Mouse (Mus musculus): ENCODE measurements around the gene Dip2c. TPM values are rescaled to one million over a fixed set of nuclear protein-coding genes. Genes with fewer than 3 reads are reported as not detected.

The Dip2c gene
- polyA plus RNA-seq, 1 experiment from 2014 or later: 2.6 TPM

DNA sequence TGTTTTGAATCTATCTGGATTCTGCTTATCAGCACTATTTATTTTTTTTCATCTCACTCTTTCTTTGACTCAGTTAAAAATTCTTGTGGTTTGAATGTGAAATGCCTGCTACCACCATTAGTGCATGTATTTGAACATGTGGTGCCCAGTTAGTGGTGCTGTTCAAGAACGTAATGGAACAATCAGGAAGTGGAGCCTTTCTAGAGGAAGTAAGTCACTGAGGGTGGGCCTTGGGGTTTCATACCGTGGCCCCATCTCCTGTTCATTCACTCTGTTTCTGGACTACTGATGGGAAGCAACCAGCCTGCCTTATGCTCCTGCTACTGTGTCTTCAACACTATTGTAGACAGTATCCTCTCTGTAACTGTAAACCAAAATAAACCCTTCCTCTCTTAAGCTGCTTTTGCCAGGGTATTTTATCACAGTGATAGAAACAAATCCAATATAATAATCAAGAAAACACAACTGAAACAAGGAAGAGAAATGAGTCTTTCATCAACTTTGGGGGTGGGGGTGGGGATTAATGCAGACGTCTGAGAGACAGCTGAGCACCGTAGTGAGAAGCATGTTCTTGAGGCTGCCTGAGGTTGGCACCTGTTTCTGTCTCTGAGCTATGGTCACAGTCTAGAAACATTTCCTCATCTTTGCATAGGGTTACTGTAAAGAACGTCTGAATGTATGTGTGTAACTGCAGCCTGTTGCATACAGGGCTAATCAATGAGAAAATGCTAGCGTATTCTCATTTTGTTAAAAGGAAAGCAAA, 323.2 kb downstream of the Dip2c start:
- TF ChIP-seq CTCF (IDR thresholded peaks at IDR 0.05; ENCODE audit: low read depth) (no peak), EP300 (optimal IDR thresholded peaks at IDR 0.05) (no peak)
- Histone ChIP-seq H3K27me3 (ENCODE audit: control insufficient read depth, insufficient read depth, low read length) (no peaks in the 10 kb centered on the region), H3K9ac (ENCODE audit: low read length) (no peak overlapping the region), H3K36me3 (ENCODE audit: control insufficient read depth, insufficient read depth, low read length) (no peaks in the 10 kb centered on the region; the same call in 1 of the 2 replicates), H3K4me1 (replicated peaks; ENCODE audit: control insufficient read depth, insufficient read depth) (no peaks in the 10 kb centered on the region), H3K4me3 (ENCODE audit: low read depth, low read length) (no peak overlapping the region), H3K4me2 (replicated peaks; ENCODE audit: low read depth) (no peak overlapping the region), H3K27ac (replicated peaks) (no peak overlapping the region), H3K9me3 (ENCODE audit: control insufficient read depth, low read length) (no peaks in the 10 kb centered on the region)
- ATAC-seq (ENCODE audit: low FRiP score, low TSS enrichment): no peak
- no peak for DNase-seq (ENCODE audit: low spot score)
- 73% methylated on average over 6 of the region's 6 CpGs for WGBS

DNA sequence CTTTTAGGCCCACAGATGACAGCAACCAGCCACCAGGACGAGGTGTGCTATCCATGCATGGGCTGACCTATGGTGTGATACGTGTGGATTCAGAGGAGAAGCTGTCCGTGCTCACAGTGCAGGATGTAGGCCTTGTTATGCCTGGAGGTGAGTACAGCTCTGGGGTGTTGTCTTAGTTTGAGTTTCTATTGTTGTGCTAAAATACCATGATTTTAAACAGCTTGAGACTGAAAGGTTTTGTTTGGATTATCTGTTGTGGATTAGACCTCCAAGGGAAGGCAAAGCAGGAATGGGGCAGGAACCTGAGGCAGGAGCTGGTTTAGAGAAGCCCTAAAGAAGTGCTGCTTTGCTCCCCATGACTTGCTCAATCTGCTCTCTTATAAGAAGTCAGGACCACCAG, 325.0 kb downstream of the Dip2c start:
- DNase-seq (ENCODE audit: low spot score) (no peak), ATAC-seq (ENCODE audit: low FRiP score, low TSS enrichment) (no peak)
- Histone ChIP-seq H3K27ac (replicated peaks) (no peak overlapping the region), H3K9me3 (ENCODE audit: control insufficient read depth, low read length) (no peaks in the 10 kb centered on the region), H3K9ac (ENCODE audit: low read length) (no peak overlapping the region), H3K27me3 (ENCODE audit: control insufficient read depth, insufficient read depth, low read length) (no peaks in the 10 kb centered on the region), H3K36me3 (ENCODE audit: control insufficient read depth, insufficient read depth, low read length) (no peaks in the 10 kb centered on the region; the same call in 1 of the 2 replicates), H3K4me3 (ENCODE audit: low read depth, low read length) (no peak overlapping the region), H3K4me1 (replicated peaks; ENCODE audit: control insufficient read depth, insufficient read depth) (no peaks in the 10 kb centered on the region), H3K4me2 (replicated peaks; ENCODE audit: low read depth) (no peak overlapping the region)
- TF ChIP-seq CTCF (IDR thresholded peaks at IDR 0.05; ENCODE audit: low read depth) (no peak), EP300 (optimal IDR thresholded peaks at IDR 0.05) (no peak)
- 75% methylated on average over 3 of the region's 3 CpGs for WGBS

DNA sequence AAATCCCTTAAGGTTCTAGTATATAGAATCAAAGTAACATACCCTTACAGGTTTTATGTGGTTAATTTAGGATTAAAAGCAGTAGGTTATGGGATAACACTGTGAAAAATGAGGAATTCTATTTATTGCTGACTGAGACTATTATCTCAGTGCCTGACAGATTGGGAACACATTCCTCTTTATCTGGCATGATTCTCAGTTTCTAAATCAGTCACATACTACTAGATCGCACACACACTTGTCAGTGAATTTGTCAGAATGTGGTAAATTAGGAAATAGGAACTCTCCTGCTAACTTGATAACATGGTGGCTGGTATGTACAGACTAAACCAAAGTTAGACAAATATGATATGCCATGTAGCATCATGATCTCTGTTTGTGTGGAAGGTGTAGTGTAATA, 334.9 kb downstream of the Dip2c start:
- H3K36me3 ChIP-seq (ENCODE audit: control insufficient read depth, insufficient read depth, low read length): peaks cover 9% of the 10 kb centered on the region; the same call in 1 of the 2 replicates
- no peaks in the 10 kb centered on the region for H3K27me3 ChIP-seq (ENCODE audit: control insufficient read depth, insufficient read depth, low read length)
- H3K4me2 ChIP-seq (replicated peaks; ENCODE audit: low read depth): no peak overlapping the region
- H3K4me3 ChIP-seq (ENCODE audit: low read depth, low read length): no peak overlapping the region
- TF ChIP-seq EP300 (optimal IDR thresholded peaks at IDR 0.05) (no peak), CTCF (IDR thresholded peaks at IDR 0.05; ENCODE audit: low read depth) (no peak)
- WGBS: 78% methylated on average over 1 of the region's 1 CpGs
- ATAC-seq (ENCODE audit: low FRiP score, low TSS enrichment) (no peak), DNase-seq (ENCODE audit: low spot score) (no peak)
- no peak overlapping the region for H3K27ac ChIP-seq (replicated peaks)
- H3K9me3 ChIP-seq (ENCODE audit: control insufficient read depth, low read length): no peaks in the 10 kb centered on the region
- H3K4me1 ChIP-seq (replicated peaks; ENCODE audit: control insufficient read depth, insufficient read depth): no peaks in the 10 kb centered on the region
- no peak overlapping the region for H3K9ac ChIP-seq (ENCODE audit: low read length)

DNA sequence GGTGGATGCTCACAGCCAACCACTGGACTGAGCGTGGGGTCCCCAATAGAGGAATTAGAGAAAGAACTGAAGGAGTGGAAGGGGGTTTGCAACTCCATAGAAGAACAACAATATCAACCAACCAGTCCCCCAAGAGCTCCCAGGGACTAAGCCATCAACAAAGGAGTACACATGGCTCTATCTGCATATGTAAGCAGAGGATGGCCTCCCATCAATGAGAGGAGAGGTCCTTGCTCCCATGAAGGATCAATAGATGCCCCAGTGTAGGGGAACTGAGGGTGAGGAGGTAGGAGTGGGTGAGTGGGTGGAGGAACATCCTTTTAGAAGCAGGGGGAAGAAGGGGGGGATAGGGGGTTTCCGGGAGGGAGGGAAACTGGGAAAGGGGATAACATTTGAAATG, 356.4 kb downstream of the Dip2c start:
- H3K9ac ChIP-seq (ENCODE audit: low read length): no peak overlapping the region
- peaks cover 4% of the 10 kb centered on the region; the same call in 1 of the 2 replicates for H3K36me3 ChIP-seq (ENCODE audit: control insufficient read depth, insufficient read depth, low read length)
- H3K4me2 ChIP-seq (replicated peaks; ENCODE audit: low read depth): no peak overlapping the region
- H3K4me3 ChIP-seq (ENCODE audit: low read depth, low read length): no peak overlapping the region
- no peaks in the 10 kb centered on the region for H3K27me3 ChIP-seq (ENCODE audit: control insufficient read depth, insufficient read depth, low read length)
- H3K9me3 ChIP-seq (ENCODE audit: control insufficient read depth, low read length): no peaks in the 10 kb centered on the region
- TF ChIP-seq EP300 (optimal IDR thresholded peaks at IDR 0.05) (no peak), CTCF (IDR thresholded peaks at IDR 0.05; ENCODE audit: low read depth) (no peak)
- DNase-seq (ENCODE audit: low spot score): no peak
- no peaks in the 10 kb centered on the region for H3K4me1 ChIP-seq (replicated peaks; ENCODE audit: control insufficient read depth, insufficient read depth)
- no peak overlapping the region for H3K27ac ChIP-seq (replicated peaks)
- WGBS: 92% methylated on average over 2 of the region's 2 CpGs
- no peak for ATAC-seq (ENCODE audit: low FRiP score, low TSS enrichment)

DNA sequence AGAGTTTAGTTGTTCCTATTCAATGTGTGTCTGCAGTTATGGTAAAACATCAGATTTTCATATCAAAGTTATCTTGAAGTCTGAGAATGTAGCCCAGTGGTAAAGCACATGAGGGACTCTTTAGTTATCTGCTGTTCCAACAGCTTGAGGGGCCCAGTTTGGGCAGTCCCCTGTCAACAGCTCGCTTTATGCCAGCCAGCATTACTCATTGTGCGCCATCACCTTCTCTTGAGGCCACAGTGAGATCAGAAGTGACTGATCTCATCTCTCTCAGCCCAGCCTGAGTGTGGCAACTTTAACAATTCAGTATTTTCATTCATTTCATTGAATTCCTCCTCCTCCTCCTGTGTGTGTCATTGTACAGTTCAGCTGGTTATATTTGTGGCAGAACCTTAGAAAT, 359.6 kb downstream of the Dip2c start:
- TF ChIP-seq EP300 (optimal IDR thresholded peaks at IDR 0.05) (no peak), CTCF (IDR thresholded peaks at IDR 0.05; ENCODE audit: low read depth) (no peak)
- Histone ChIP-seq H3K9ac (ENCODE audit: low read length) (no peak overlapping the region), H3K9me3 (ENCODE audit: control insufficient read depth, low read length) (no peaks in the 10 kb centered on the region), H3K4me3 (ENCODE audit: low read depth, low read length) (no peak overlapping the region), H3K36me3 (ENCODE audit: control insufficient read depth, insufficient read depth, low read length) (no peaks in the 10 kb centered on the region), H3K27ac (replicated peaks) (no peak overlapping the region), H3K4me1 (replicated peaks; ENCODE audit: control insufficient read depth, insufficient read depth) (no peaks in the 10 kb centered on the region), H3K4me2 (replicated peaks; ENCODE audit: low read depth) (no peak overlapping the region), H3K27me3 (ENCODE audit: control insufficient read depth, insufficient read depth, low read length) (no peaks in the 10 kb centered on the region)
- DNase-seq (ENCODE audit: low spot score) (no peak), ATAC-seq (ENCODE audit: low FRiP score, low TSS enrichment) (no peak)
- WGBS: 88% methylated on average over 2 of the region's 2 CpGs

DNA sequence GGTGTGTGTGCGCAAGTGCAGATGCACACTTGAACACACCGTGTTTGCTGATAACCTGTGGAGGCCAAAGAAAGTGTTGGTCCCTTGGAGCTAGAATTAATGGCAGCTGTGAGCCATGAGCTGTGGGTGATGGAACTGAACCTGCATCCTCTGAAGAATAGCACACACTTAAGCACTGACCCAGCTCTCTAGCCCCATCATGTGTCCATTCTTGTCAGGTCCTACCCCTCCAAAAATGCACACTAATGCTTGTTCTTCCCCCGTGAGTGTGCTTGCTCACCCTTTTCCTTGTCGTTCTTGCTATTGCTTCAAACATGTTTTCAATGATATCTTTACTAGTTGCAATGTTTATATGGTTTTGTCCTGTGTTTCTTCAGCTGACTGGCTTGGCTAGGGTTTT, 360.2 kb downstream of the Dip2c start:
- Histone ChIP-seq H3K27me3 (ENCODE audit: control insufficient read depth, insufficient read depth, low read length) (no peaks in the 10 kb centered on the region), H3K9ac (ENCODE audit: low read length) (no peak overlapping the region), H3K4me3 (ENCODE audit: low read depth, low read length) (no peak overlapping the region), H3K9me3 (ENCODE audit: control insufficient read depth, low read length) (no peaks in the 10 kb centered on the region), H3K4me1 (replicated peaks; ENCODE audit: control insufficient read depth, insufficient read depth) (no peaks in the 10 kb centered on the region), H3K4me2 (replicated peaks; ENCODE audit: low read depth) (no peak overlapping the region), H3K36me3 (ENCODE audit: control insufficient read depth, insufficient read depth, low read length) (no peaks in the 10 kb centered on the region), H3K27ac (replicated peaks) (no peak overlapping the region)
- DNase-seq (ENCODE audit: low spot score): peak; percentile 37
- TF ChIP-seq EP300 (optimal IDR thresholded peaks at IDR 0.05): no peak
- TF ChIP-seq CTCF (IDR thresholded peaks at IDR 0.05; ENCODE audit: low read depth): peak; percentile 73
- ATAC-seq (ENCODE audit: low FRiP score, low TSS enrichment): 0 out of 2 replicates have a peak, but pooled peaks have one; percentile 63
- WGBS: 51% methylated on average over 4 of the region's 4 CpGs
